Mouse (Mus musculus) urinary bladder, postnatal 36 days (tissue): ENCODE measurements around the gene Ptprj.

Experiments
- DNase-seq, 2 experiments: peaks; one replicate each; pipeline ENCODE4 v3.0.0; 2022; ENCODE audit warnings: low spot score in 2 of 2, mixed read lengths in 1 of 2

The Ptprj gene

GRCm38 (mm10) chr2:90559688-90560196 lies 20.7 kb downstream of the Ptprj start:
- DNase-seq, result no peak

GRCm38 (mm10) chr2:90559015-90559687 lies 21.3 kb downstream of the Ptprj start:
- no peak for DNase-seq

GRCm38 (mm10) chr2:90558361-90558760 lies 22.1 kb downstream of the Ptprj start:
- no peak for DNase-seq

GRCm38 (mm10) chr2:90557913-90558312 lies 22.5 kb downstream of the Ptprj start:
- no peak for DNase-seq

GRCm38 (mm10) chr2:90555744-90556143 lies 24.7 kb downstream of the Ptprj start:
- DNase-seq, result no peak

- DNase-seq, result no peak
Measured at GRCm38 (mm10) chr2:90554806-90555205, 25.6 kb downstream of the Ptprj start.

GRCm38 (mm10) chr2:90553861-90554260 lies 26.6 kb downstream of the Ptprj start:
- no peak for DNase-seq

- no peak for DNase-seq
Measured at GRCm38 (mm10) chr2:90550656-90551055, 29.8 kb downstream of the Ptprj start.

GRCm38 (mm10) chr2:90548541-90548940 lies 31.9 kb downstream of the Ptprj start:
- DNase-seq, result peak in 1 of 2 experiments; percentile 23

- no peak for DNase-seq
Measured at GRCm38 (mm10) chr2:90547144-90547609, 33.3 kb downstream of the Ptprj start.

GRCm38 (mm10) chr2:90545261-90545660 lies 35.2 kb downstream of the Ptprj start:
- DNase-seq, result no peak

GRCm38 (mm10) chr2:90543989-90544388 lies 36.5 kb downstream of the Ptprj start:
- no peak for DNase-seq

- no peak for DNase-seq
Measured at GRCm38 (mm10) chr2:90543106-90543702, 37.2 kb downstream of the Ptprj start.

- no peak for DNase-seq
Measured at GRCm38 (mm10) chr2:90542656-90543055, 37.8 kb downstream of the Ptprj start.

GRCm38 (mm10) chr2:90539206-90539605 lies 41.2 kb downstream of the Ptprj start:
- no peak for DNase-seq

GRCm38 (mm10) chr2:90537244-90537643 lies 43.2 kb downstream of the Ptprj start:
- DNase-seq, result no peak

GRCm38 (mm10) chr2:90536555-90536954 lies 43.9 kb downstream of the Ptprj start:
- no peak for DNase-seq

- DNase-seq, result no peak
Measured at GRCm38 (mm10) chr2:90534751-90535150, 45.7 kb downstream of the Ptprj start.

GRCm38 (mm10) chr2:90533944-90534343 lies 46.5 kb downstream of the Ptprj start:
- DNase-seq, result no peak

GRCm38 (mm10) chr2:90532095-90532494 lies 48.4 kb downstream of the Ptprj start:
- DNase-seq, result peak; percentile 10 to 40

GRCm38 (mm10) chr2:90528107-90528506 lies 52.3 kb downstream of the Ptprj start:
- no peak for DNase-seq

GRCm38 (mm10) chr2:90526971-90527370 lies 53.5 kb downstream of the Ptprj start:
- no peak for DNase-seq

GRCm38 (mm10) chr2:90526564-90526963 lies 53.9 kb downstream of the Ptprj start:
- peak; percentile 55 to 61 for DNase-seq
